Mouse (Mus musculus): Measurements from ENCODE around the gene Sgms1. TPM values are rescaled to one million over a fixed set of nuclear protein-coding genes. Genes with fewer than 3 reads are reported as not detected.

The Sgms1 gene
- polyA plus RNA-seq, 1 experiment, result 14.6 TPM

GRCm38 (mm10) chr19:32288895-32289294 lies 100.6 kb downstream of the Sgms1 start:
- Histone ChIP-seq H3K27ac (replicated peaks; ENCODE audit: low read depth, low read length) (no peak overlapping the region), H3K4me1 (ENCODE audit: control insufficient read depth, insufficient read depth, insufficient read length, low read length) (peaks cover 16% of the 10 kb centered on the region), H3K4me3 (ENCODE audit: insufficient read depth, low read depth, low read length) (no peak overlapping the region)

- Histone ChIP-seq H3K4me3 (ENCODE audit: insufficient read depth, low read depth, low read length) (no peak overlapping the region), H3K27ac (replicated peaks; ENCODE audit: low read depth, low read length) (no peak overlapping the region), H3K4me1 (ENCODE audit: control insufficient read depth, insufficient read depth, insufficient read length, low read length) (peaks cover 9% of the 10 kb centered on the region; the same call in 1 of the 2 replicates)
Observed at GRCm38 (mm10) chr19:32287839-32288238, 101.7 kb downstream of the Sgms1 start.

- H3K4me3 ChIP-seq (ENCODE audit: insufficient read depth, low read depth, low read length), result no peak overlapping the region
- no peak overlapping the region for H3K27ac ChIP-seq (replicated peaks; ENCODE audit: low read depth, low read length)
- peaks cover 8% of the 10 kb centered on the region; the same call in 1 of the 2 replicates for H3K4me1 ChIP-seq (ENCODE audit: control insufficient read depth, insufficient read depth, insufficient read length, low read length)
Observed at GRCm38 (mm10) chr19:32285455-32285831, 104.1 kb downstream of the Sgms1 start.

- Histone ChIP-seq H3K4me3 (ENCODE audit: insufficient read depth, low read depth, low read length) (no peak overlapping the region), H3K27ac (replicated peaks; ENCODE audit: low read depth, low read length) (no peak overlapping the region), H3K4me1 (ENCODE audit: control insufficient read depth, insufficient read depth, insufficient read length, low read length) (peaks cover 8% of the 10 kb centered on the region; the same call in 1 of the 2 replicates)
Observed at GRCm38 (mm10) chr19:32284681-32285454, 104.6 kb downstream of the Sgms1 start.

- Histone ChIP-seq H3K4me1 (ENCODE audit: control insufficient read depth, insufficient read depth, insufficient read length, low read length) (peaks cover 14% of the 10 kb centered on the region; the same call in 1 of the 2 replicates), H3K27ac (replicated peaks; ENCODE audit: low read depth, low read length) (no peak overlapping the region), H3K4me3 (ENCODE audit: insufficient read depth, low read depth, low read length) (no peak overlapping the region)
Observed at GRCm38 (mm10) chr19:32281917-32282316, 107.6 kb downstream of the Sgms1 start.

GRCm38 (mm10) chr19:32280380-32280779 lies 109.1 kb downstream of the Sgms1 start:
- peaks cover 17% of the 10 kb centered on the region for H3K4me1 ChIP-seq (ENCODE audit: control insufficient read depth, insufficient read depth, insufficient read length, low read length)
- H3K27ac ChIP-seq (replicated peaks; ENCODE audit: low read depth, low read length), result no peak overlapping the region
- H3K4me3 ChIP-seq (ENCODE audit: insufficient read depth, low read depth, low read length), result no peak overlapping the region

GRCm38 (mm10) chr19:32279400-32279799 lies 110.1 kb downstream of the Sgms1 start:
- no peak overlapping the region for H3K4me3 ChIP-seq (ENCODE audit: insufficient read depth, low read depth, low read length)
- H3K4me1 ChIP-seq (ENCODE audit: control insufficient read depth, insufficient read depth, insufficient read length, low read length), result peaks cover 17% of the 10 kb centered on the region
- 0 out of 2 replicates have a peak overlapping the region, but pooled peaks have one; percentile 47 for H3K27ac ChIP-seq (replicated peaks; ENCODE audit: low read depth, low read length)

GRCm38 (mm10) chr19:32277869-32278268 lies 111.6 kb downstream of the Sgms1 start:
- Histone ChIP-seq H3K4me3 (ENCODE audit: insufficient read depth, low read depth, low read length) (no peak overlapping the region), H3K4me1 (ENCODE audit: control insufficient read depth, insufficient read depth, insufficient read length, low read length) (peaks cover 19% of the 10 kb centered on the region), H3K27ac (replicated peaks; ENCODE audit: low read depth, low read length) (no peak overlapping the region)

GRCm38 (mm10) chr19:32277287-32277686 lies 112.2 kb downstream of the Sgms1 start:
- Histone ChIP-seq H3K27ac (replicated peaks; ENCODE audit: low read depth, low read length) (no peak overlapping the region), H3K4me1 (ENCODE audit: control insufficient read depth, insufficient read depth, insufficient read length, low read length) (peaks cover 21% of the 10 kb centered on the region), H3K4me3 (ENCODE audit: insufficient read depth, low read depth, low read length) (no peak overlapping the region)

GRCm38 (mm10) chr19:32276817-32277216 lies 112.7 kb downstream of the Sgms1 start:
- no peak overlapping the region for H3K27ac ChIP-seq (replicated peaks; ENCODE audit: low read depth, low read length)
- H3K4me3 ChIP-seq (ENCODE audit: insufficient read depth, low read depth, low read length), result no peak overlapping the region
- peaks cover 19% of the 10 kb centered on the region for H3K4me1 ChIP-seq (ENCODE audit: control insufficient read depth, insufficient read depth, insufficient read length, low read length)

GRCm38 (mm10) chr19:32276263-32276662 lies 113.3 kb downstream of the Sgms1 start:
- Histone ChIP-seq H3K4me1 (ENCODE audit: control insufficient read depth, insufficient read depth, insufficient read length, low read length) (peaks cover 16% of the 10 kb centered on the region), H3K4me3 (ENCODE audit: insufficient read depth, low read depth, low read length) (no peak overlapping the region), H3K27ac (replicated peaks; ENCODE audit: low read depth, low read length) (no peak overlapping the region)

- H3K4me1 ChIP-seq (ENCODE audit: control insufficient read depth, insufficient read depth, insufficient read length, low read length), result peaks cover 16% of the 10 kb centered on the region
- H3K4me3 ChIP-seq (ENCODE audit: insufficient read depth, low read depth, low read length), result no peak overlapping the region
- no peak overlapping the region for H3K27ac ChIP-seq (replicated peaks; ENCODE audit: low read depth, low read length)
Observed at GRCm38 (mm10) chr19:32275068-32275925, 114.2 kb downstream of the Sgms1 start.

- H3K27ac ChIP-seq (replicated peaks; ENCODE audit: low read depth, low read length), result no peak overlapping the region
- no peak overlapping the region for H3K4me3 ChIP-seq (ENCODE audit: insufficient read depth, low read depth, low read length)
- peaks cover 15% of the 10 kb centered on the region for H3K4me1 ChIP-seq (ENCODE audit: control insufficient read depth, insufficient read depth, insufficient read length, low read length)
Observed at GRCm38 (mm10) chr19:32274145-32274544, 115.4 kb downstream of the Sgms1 start.

- no peak overlapping the region for H3K27ac ChIP-seq (replicated peaks; ENCODE audit: low read depth, low read length)
- no peak overlapping the region for H3K4me3 ChIP-seq (ENCODE audit: insufficient read depth, low read depth, low read length)
- H3K4me1 ChIP-seq (ENCODE audit: control insufficient read depth, insufficient read depth, insufficient read length, low read length), result peaks cover 13% of the 10 kb centered on the region
Observed at GRCm38 (mm10) chr19:32273714-32274113, 115.8 kb downstream of the Sgms1 start.

- Histone ChIP-seq H3K4me3 (ENCODE audit: insufficient read depth, low read depth, low read length) (no peak overlapping the region), H3K27ac (replicated peaks; ENCODE audit: low read depth, low read length) (no peak overlapping the region), H3K4me1 (ENCODE audit: control insufficient read depth, insufficient read depth, insufficient read length, low read length) (peaks cover 18% of the 10 kb centered on the region)
Observed at GRCm38 (mm10) chr19:32272475-32273260, 116.8 kb downstream of the Sgms1 start.

Measured in brown adipose tissue, adult 24 weeks (tissue).